Mouse (Mus musculus) large intestine, adult 2 months (tissue): ENCODE results near the gene Akap2. TPM values are rescaled to one million over a fixed set of nuclear protein-coding genes. Genes with fewer than 3 reads are reported as not detected.

Source experiments
- DNase-seq: peaks from one replicate; pipeline ENCODE4 v3.0.0-alpha.2; 2012; ENCODE audit warnings: low read depth, low spot score
- WGBS: fragments of 180-500 bp; shearing (Covaris S2); methylation state at CpG from one replicate; pipeline ENCODE4 v1.1.7; 2018; 5-methylcytosine and 5-hydroxymethylcytosine counted together
- polyA plus RNA-seq: library from polyadenylated mRNA; depleted of rRNA; stranded (reverse); fragments of >200 nt; gene quantifications from 2 replicates; pipeline ENCODE4 v1.2.3, GENCODE M21; 2012

The Akap2 gene
- polyA plus RNA-seq, 1 experiment = 7.4 TPM

DNA sequence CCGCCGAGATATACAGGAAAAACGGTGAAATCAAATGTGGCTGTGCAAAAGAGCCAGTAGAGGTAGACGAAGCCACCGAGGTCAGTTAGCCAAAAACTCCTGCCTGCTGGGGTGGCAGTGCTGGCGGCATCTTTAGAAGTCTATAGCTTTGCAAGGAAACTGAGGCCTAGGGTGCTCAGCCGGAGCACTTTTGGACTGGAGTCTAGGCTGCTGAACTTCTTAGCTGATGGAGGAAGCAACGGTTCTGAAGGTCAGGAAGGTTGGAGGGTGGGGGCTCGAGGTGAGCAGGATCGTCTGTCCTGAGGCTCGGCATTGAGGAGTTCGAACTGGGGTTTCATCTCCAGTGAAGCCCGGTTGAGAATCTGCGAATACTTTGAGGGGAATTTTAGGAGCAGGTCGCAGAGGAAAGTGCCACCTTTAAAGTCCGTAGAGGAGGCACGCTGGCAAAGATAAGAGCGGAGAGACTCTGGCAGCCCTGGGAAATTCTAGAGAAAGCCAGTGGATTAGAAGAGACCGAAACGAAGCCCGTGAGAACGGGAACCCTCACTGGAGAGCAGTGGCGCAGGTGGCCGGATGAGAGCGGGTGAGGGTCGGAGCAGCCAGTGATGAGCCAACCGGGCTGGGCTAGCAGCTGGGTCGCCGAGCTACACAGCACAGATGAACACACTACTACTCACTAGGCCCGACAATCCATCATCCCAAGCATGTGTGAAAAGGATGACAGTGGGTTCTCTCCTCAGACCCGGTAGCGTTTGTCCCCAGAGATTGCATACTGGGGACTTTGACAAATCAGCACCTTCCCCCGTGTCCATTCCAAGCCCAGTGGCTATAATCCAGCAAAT, 65.3 kb downstream of the Akap2 start:
- no peak for DNase-seq
- 24% methylated on average over 33 of the region's 33 CpGs for WGBS

DNA sequence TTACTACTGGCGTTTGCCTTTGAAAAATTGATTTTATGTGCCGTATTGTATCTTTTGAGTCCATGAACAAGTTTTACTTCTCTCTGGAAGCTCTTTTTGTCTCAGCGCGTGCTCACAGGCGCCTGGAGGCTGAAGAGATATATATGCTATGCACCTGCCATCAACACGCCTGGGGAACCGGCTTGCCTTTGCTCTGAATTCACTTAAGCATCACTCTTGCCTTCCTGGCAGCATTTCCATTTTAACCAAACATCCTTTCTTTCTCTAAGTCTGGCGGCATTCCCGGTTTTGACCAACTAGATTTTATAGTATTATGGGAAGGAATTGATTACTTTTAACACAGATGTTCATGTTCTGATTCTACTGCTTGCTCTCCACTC, 65.9 kb downstream of the Akap2 start:
- no peak for DNase-seq
- WGBS = 44% methylated on average over 9 of the region's 9 CpGs

DNA sequence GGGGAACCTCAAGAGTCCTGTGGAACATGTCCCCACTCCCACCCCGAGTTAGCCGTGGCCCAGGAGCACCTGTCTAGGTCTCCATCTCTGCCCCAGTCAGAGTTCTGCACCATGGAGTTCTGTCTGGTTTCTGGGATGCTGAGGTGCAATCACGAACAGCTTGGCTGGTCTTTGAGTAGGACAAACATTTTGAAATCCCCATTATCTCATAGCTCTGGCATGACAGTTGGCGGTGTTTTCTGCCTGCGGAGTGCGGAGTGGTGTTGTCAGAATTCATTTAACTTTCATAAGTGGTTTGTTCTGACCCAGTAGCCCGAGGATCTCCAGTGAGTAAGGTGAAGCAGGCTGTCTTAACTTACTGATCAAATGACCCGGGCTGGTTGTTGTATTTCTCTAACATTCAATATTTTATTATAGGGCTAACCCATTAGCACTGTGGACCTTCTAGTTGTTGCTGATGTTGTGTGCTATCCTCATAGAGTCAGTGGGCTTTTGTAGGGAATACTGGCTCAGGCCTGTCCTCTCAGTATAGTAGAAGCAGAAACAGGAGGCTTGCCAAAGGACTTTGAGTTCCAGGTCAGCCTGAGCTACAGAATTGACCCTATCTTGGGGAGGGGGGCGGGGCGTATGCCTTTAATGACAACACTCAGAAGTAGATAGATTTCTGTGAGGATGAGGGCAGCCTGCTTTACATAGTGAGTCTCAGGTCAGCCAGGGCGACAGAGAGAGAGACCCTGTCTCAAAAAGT, 66.6 kb downstream of the Akap2 start:
- 73% methylated on average over 11 of the region's 11 CpGs for WGBS

DNA sequence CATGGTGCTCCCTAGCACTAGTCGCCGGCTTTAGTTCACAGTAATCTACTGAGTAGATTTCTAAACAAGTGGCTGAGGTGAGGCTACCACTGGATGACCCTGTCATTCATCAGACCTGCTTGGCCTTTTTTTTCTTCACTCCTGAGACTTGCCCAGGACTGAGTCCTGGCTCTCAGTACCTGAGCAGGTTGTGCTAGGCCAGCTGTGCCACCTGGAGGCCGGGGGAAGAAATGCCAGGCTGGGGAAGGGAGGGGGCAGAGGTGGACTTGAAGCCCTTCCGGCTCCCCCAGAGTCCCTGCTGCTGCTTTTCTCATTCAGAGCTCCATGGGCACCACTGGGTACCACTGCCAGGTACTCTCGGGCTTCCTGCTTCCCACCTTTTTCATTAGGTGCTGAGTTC, 71.3 kb downstream of the Akap2 start:
- WGBS = 64% methylated on average over 5 of the region's 5 CpGs
- DNase-seq = no peak

More for the DNA sequence above, 66.6 kb downstream of the Akap2 start:
- no peak for DNase-seq

DNA sequence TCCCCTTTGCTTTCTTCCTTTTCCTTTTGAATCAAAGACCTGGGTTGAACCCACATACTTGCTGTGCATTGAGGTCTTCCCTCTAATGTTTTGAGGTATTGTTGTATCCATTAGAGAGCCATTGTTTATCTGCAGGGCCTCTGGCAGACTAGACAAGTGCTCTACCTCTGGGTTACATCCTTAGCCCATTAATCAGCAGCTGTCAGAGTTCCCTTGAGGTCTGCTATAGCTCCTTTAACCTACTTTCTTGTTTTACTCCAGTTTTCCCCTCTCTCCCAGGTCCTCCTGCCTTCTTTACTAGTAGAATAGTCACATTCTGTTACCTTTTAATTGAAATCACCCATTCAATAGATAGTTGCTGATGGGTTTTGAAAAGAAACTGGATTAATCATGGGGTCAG, 71.7 kb downstream of the Akap2 start:
- no peak for DNase-seq

DNA sequence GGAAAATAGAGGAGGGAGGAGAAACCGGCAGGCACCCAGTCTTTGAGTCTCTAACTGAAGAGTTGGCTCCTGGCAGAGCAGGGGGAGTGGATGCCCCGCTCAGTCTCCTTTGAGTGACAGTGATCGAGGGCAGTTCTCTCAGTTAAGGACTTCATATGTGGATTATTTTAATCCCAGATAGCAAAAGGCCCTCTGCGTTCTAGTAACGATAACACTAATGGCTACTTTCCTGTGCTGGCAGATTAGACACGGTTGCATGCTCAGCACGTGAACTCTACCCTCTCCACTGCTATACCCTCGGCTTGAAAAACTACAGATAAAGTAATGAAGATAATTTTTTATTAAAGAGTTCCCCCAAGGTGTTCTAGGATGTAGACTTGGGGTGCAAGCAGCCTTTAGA, 76.5 kb downstream of the Akap2 start:
- 44% methylated on average over 8 of the region's 8 CpGs for WGBS
- no peak for DNase-seq

DNA sequence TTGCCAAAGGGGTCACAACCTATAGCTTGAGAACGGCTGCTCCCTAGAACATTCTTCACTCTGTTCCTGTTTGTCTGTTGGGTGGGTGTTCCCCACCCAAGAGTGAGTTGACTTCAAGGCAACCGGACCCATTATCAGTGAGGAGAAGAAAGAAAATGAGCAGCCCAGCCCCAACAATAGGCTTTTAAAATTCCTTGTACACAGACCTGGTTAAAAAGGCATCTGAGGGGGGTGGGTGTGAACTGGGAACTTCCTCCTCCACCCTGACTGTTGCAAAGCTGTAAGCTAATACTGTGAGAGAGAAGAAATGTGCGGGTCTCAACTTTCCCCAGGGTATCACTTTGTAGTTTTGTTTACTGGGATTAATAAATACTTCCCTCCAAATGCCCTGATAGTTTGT, 77.1 kb downstream of the Akap2 start:
- no peak for DNase-seq
- WGBS = 17% methylated on average over 3 of the region's 3 CpGs

DNA sequence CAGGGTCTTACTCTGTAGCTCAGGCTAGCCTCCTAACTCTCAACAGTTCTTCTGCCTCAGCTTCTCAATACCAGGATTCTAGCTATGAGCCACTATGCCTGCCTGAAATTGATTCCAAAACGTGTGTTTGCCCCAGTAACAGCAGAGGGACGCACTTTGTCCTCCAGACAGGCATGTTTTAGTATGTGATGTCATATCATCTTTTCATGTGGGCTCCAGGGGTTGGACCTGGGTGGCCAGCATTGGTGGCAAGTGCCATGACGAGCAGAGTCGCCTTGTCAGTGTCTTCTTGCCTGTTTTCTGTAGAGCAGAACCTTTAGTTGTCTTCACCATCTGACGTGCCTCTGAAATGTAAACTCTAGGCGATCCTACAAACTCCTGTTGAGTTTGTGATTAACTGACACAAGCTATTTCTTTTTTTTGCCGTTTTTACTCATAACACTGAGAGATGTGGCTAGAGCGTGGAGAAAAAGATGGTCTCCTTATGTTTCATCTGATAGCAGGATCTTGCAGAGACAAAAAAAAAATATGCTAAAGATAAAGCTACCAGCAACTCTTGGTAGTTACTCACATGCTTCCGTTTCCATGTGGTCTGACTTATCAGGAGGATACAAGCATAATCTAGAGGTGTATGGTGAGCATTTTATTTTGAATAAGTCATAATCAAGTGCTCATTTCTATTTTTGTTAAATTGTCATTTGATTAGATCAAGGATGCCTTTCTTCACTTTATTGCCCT, 80.3 kb downstream of the Akap2 start:
- DNase-seq = no peak

DNA sequence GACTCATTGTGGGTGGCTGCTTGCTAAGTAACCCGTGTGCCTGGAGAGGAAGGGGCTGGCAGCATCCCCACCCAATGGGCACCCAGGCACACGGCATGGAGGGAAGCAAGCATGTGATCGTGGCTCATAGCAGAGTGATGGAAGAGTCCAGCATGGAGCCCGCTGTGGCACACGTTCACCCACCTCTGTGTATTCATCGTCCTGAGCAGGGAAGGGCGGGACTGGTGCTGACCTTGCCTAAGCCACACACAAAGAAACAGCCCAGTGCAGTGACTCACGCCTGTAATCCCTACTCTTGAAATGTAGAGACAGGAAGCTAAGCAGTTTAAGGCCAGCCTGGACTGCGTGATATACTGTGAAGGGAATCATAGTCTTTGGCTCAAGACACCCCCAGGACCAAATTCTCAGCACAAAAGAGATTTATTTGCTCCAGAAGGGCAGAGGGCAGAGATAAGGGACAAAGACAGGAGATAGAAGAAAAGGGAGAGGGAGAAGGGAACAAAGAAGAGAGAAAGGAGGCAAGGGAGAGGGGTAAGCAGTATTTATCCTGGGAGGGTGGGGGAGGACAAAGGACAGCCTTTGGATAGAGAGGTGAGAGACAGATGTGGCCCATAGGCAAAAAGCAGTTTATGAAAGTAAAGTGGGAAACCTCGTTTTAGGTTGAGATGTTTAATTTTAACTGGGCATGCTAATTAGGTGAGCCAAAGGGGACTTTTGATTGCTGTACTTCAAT, 81.0 kb downstream of the Akap2 start:
- no peak for DNase-seq
- 15% methylated on average over 10 of the region's 10 CpGs for WGBS

More for the DNA sequence above, 80.3 kb downstream of the Akap2 start:
- 57% methylated on average over 9 of the region's 9 CpGs for WGBS

DNA sequence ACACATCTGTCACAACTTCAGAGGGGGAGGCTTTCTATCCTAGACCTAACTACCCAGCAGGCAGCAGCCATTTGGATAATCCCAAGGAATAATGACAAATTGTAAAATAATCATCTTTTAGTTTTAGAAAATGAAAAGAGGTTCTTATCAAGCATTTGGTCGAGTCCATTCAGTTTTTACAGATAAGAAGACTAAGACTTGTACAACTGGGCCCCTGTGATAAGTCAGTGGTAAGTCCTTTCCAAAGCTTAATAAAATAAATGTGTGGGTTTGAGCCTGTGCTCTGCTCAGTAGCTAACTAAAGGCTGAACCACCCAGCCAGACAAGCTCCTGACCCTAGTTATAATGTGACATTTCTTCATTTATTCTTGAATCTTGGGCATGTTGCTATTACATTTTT, 81.8 kb downstream of the Akap2 start:
- 77% methylated on average over 1 of the region's 1 CpGs for WGBS
- DNase-seq = no peak

DNA sequence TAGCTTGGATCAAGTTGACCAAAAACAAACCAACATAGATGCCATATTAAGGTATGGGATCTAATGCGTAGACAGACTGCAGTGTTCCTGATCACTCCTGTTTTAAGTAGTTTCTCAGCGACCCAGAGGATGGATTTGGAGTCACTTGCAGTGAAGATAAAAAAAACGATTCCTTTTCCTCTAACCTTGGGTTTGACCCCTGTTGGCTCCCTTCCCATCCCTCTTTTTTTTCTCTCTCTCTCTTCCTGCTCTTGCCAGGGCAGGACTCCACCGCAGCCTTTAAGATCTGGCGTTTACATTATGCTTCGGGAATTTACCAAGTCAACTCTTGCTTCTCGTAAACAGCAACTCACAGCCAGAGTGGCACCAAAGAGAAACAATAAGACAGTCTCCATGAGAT, 83.8 kb downstream of the Akap2 start:
- no peak for DNase-seq

DNA sequence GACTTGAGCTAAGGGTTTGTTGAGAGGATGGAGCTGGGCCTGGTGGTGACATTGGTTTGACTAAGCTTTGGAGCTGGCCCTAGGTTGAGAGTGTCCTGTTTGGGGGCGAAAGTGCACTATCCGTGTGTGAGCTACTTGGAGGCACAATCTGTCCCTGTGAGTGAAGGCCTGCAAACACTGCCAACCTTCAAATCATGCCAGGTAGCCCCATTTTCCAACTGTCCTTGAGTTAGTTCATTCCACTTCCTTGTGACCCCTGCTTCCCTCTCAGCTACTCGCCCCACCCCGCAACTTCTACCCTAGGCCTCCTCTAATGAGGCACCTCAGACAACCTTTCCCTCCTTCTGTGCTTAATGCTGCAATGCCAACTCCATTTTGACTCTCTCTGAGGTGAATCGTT, 84.5 kb downstream of the Akap2 start:
- WGBS = 87% methylated on average over 5 of the region's 5 CpGs
- DNase-seq = no peak

More for the DNA sequence above, 83.8 kb downstream of the Akap2 start:
- 42% methylated on average over 7 of the region's 7 CpGs for WGBS

DNA sequence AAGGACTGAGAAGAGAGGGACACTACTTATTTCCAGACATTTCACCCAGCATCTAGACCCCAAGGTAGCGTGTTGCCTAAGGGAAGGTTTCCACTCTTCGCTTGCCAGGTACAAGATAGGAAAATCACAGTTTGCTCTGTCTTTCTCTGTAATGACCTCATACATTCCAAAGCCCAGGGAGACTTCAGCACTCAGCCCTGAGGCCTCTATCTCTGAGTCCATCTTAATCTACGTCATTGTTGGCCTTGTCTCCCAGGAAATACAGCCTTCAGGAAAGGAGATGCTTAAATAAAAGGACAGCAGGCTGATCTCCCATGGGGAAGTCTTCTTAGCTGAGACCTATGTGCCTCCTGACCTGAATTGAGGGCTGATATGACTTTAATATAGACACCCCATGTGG, 85.0 kb downstream of the Akap2 start:
- 90% methylated on average over 3 of the region's 3 CpGs for WGBS
- no peak for DNase-seq

DNA sequence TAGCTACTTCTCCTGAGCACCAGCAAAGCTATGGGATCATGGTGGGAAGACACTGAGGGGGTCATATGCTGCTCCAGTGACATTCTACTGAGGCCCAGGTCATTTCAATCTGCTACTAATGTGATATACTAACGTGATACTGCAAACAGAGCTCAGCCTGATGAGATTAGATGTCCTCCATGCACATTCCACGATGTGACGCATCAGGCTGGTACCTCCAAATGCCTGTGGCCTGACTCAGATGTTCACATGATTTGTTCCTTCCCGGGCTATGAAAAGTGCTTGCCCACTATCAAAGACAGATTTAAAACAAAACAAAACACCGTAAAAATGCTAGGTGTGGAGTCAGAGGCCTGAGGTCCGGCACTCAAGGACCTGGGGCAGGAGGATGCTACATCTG, 87.4 kb downstream of the Akap2 start:
- 68% methylated on average over 6 of the region's 6 CpGs for WGBS

DNA sequence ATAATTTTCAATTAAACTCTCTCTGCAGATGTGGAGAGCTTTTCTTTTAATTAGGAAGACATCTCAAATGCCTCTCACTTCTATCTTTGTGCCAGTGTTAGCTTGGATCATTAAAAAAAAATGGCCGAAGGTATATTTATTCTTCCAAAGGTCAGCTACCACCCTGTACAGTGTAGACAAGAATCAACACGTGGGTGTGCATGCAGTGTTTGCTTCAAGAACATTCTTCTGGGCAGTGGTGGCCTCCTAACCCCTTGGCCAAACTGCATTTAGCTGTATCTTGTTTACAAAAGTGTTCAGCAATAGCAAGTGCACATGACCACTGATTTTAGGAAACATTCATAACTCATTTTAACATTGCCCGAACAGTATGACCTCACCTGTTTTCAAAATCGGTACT, 92.0 kb downstream of the Akap2 start:
- 29% methylated on average over 4 of the region's 4 CpGs for WGBS
- DNase-seq = no peak

More for the DNA sequence above, 87.4 kb downstream of the Akap2 start:
- no peak for DNase-seq

DNA sequence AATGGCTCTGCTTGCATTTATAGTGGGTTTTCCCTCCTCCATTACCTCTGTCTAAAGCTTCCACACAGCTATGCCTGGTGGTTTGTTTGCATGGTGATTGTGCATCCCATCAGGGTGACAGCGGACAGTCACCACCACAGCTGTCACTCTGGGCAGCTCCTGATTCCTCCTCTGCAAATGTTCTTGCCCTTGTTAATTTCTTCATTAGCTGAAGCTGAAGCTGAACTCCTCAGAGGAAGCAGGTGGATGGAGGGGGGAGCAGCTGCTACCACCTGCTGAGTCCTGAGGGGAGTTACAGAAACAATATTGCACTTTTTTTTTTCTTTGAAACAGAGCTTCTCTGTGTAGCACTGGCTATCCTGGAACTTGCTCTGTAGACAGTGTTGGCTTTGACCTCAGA, 94.6 kb downstream of the Akap2 start:
- 92% methylated on average over 1 of the region's 1 CpGs for WGBS
- DNase-seq = no peak

DNA sequence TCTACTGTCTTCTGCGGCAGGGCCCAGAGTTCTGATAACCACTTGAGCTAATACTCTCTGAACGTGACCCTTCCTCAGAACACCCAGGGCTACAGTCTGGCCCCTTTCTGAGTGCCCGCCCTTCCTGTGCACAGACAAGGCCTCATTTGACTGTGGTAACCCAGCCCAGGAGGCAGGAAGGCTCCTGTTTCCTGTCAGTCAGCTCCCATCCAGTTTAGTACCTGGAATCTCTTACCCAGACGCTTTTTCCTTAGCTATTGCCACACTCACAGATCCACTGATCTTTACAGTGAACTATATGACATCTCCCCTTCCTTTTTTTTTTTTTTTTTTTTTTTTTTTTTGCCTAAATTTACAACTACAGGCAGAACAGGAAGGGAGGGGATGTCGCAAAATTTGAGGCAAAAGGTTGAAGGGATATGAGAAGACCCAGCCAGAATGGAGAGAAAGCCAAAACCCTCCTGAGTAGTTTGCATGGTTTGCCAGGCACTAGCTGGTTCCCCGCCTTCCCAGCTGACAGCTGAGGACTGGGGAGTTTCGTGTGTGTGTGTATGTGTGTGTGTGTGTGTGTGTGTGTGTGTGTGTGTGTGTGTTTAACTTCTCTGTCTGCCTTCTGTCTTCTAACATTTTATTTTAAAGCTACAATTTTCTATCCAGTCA, 95.6 kb downstream of the Akap2 start:
- DNase-seq = no peak
- WGBS = 45% methylated on average over 7 of the region's 7 CpGs

DNA sequence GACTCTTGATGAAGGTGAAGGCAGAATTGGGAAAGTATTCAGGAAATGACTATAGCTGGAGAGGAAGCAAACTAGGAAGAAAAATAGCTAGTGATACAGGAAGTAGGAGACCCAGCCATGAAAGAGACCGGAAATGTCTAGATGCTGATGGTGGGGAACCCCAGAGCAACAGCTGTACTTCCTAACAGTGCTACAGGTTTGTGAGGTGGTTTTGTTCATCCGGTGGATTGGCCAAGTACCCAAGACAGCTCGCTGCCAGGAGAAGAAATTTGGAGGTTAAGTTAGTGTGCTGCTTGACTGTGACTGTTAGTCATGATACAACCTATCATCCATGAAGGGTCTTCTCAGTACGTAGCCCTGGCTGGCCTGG, 96.1 kb downstream of the Akap2 start:
- 72% methylated on average over 4 of the region's 4 CpGs for WGBS
- DNase-seq = no peak

DNA sequence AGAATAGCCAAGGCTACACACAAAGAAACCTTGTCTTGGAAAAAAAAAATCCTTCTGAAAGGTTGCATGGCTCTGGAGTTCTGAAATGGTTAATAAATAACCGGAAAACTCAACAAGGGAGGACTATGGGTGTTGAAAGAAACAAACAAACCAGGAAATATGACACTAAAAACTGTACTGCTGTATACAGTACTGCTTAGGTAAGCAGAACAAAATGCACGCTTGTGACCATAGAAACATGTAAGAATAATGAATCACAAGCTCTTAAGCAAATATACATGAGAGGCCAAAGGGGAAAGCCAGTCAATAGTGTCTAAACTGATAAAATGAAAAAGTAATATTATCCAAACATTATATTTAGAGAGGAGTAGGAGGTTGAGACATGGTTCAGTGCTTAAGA, 97.9 kb downstream of the Akap2 start:
- no peak for DNase-seq
- 33% methylated on average over 2 of the region's 2 CpGs for WGBS
